Mouse (Mus musculus) cerebellum, adult (tissue): Measurements from ENCODE around the gene Mpped1.

Source experiments
- ATAC-seq: cut with Nextera tagmentation; 2 replicates; pipeline ENCODE4 v1.9.2; 2017; ENCODE audit warnings: mild to moderate bottlenecking, moderate library complexity, mixed read lengths; ENCODE audit not compliant: insufficient number of reproducible peaks, low FRiP score, low TSS enrichment

Gene Mpped1

DNA sequence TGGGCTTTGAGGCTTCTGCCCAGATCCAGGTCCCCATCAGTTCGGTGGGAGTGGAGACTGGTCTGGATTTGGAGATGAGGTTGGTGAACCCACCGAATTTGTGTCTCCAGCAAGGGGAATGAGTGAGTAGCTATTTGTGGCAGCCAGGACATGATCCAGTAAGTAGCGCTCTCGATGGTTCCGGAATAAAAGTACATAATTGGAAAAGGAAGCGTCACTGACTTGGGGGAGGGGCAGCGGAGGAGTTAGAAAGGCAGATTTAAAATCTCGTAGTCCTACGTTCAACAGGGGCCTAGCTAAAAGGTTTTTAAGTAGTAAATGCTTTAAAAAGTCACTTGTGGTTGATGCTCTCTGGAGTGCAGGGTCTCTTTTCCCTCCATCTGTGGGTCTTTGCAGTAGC lies 5.5 kb downstream of the Mpped1 start:
- no peak for ATAC-seq

DNA sequence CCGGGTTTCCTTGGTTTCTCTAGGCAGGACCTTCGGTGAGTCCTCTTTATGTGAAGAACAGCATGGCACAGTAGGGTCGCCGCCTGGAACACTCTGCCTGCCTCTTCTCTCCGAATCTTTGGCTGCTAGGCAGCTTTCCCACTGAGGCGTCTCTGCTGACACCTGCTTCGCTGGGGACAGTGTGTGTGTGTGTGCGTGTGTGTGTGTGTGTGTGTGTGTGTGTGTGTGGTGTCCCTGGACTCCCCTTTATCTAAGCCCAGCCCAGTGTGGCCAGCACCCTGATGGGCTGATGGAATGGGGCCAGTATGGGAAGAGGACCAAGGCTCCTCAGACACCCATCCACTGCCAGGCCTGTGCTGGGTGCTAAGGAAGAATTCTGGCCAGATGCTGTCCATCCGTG lies 9.8 kb downstream of the Mpped1 start:
- no peak for ATAC-seq

DNA sequence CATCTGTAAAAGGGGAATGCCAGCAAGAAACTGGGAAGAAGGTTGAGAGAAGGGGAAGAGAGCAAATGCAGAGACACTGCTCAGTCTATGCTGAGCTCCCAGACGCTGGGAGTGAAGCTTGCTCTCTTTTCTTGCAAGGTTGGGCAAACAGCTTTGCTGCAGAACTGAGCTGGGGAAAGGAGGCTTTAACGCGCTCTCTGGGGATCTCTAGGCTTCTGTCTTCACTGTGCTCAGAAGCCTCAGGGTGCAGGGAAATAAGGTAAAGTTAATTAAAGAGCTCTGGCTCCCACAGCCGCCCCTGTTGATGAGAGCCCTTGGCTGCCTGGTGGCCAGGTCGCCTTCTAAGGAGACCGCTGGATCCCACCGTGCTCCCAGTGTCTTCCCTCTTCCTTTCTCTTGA lies 17.7 kb downstream of the Mpped1 start:
- no peak for ATAC-seq

DNA sequence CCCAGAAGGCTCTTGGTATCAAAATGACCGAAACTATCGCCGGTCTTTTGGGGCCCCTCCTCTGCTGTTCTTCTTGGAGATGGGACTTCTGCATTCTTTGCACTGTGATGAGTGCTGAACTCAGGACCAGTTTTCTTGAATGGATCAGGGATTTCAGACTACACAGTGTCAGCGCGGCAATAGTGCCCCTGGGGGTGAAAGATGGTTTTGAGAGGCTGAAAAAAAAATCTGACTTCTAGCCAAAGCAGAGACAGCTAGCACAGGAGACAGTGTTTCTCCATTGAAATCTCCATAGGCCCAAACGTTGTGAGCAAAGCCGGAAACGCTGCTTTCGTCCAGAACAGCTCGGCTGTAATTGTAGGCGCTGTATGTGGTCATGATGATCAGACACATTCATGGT lies 19.7 kb downstream of the Mpped1 start:
- ATAC-seq = no peak

DNA sequence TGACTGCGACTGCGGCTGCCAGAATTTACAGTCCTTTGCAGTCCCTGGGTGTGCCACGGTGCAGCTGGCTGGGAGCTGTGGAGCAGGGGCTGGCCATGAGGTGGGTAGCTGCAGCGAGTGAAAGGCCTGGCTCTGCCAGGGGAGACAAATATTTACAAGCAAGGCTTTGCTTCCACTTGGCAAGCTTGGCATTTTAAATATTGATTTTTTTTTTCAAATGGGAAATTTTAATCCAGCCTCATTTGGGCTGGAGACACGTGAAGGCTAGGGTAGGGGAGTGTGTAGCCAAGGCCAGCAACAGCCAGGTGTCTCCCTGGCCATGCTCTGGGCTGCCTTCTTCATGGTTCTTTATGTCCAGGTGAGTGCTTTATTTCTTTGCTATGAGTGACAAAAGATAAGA lies 21.7 kb downstream of the Mpped1 start:
- ATAC-seq = no peak

DNA sequence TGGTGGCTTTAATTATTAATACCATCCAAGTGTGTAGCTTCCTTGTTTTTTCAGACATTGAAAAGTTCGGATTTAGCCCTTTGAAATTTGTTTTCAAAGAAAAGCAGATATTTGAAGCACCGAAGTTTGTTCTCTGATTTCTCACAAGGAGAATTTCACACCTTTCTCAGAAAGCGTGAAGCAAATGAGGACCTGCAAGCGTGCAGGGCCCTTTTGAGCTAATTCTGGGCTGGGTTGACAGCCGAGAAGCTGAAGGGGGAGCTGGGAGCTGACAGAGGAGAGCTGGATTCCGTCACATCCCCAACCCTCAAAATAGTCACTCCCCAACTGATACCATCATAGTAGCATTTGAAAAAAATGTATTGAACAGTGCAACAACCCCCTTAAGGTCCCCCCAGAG lies 34.8 kb downstream of the Mpped1 start:
- ATAC-seq = no peak

DNA sequence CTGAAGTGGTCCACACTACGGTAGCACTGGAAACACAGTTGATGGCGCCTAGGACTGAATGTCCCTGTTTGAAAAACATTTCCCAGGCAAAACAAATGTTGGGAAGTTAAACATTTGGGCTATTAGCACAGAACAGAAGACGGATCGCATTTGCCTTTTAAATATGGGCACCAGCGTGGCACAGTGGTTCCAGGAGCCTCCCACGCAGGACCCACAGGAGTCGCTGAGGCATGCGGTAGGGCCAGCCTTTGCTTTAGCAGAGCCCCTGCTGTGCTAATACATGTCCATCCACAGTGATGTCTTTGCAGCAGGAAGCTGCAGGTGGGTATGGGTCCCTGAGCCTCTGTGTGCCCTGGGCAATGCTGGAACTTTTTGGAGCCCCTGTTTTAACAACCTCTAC lies 48.7 kb downstream of the Mpped1 start:
- ATAC-seq = no peak

DNA sequence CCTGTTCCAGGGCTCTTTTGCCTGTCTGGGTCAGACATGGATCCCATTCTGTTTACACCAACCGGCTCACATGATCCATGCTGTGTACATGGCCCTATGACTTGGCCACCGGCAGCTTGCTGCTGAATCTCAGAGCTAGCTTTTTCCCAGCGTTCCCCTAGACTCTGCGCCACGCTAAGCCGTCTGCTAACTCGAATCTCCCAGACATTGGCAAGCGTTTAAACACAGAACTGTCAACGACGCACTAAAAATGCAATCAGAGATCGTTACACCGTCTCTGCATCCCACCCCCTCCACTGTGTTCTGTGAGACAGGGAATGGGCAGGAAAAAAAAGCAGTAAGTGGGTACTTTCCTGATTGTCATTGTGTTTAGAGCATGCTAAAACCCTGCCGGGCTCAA lies 50.0 kb downstream of the Mpped1 start:
- no peak for ATAC-seq

DNA sequence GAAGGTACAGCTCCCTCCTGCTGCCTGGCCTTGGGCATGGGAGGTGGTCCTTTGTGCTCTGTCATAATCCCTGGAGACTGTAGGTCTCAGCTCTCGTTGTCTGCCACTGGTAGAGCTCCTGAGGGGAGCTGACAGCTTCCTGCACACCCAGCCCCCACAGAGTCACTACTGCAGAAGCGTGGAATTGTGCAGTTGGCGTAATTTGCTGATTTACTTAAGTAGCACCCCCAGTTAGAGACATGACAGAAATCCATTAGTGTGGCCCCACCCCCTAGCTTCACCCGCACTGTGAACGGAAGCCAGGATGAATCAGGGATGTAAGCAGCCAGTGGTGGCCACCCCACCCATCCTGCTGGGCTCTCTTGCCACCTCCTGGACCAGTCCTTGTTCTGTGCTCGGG lies 53.0 kb downstream of the Mpped1 start:
- no peak for ATAC-seq

DNA sequence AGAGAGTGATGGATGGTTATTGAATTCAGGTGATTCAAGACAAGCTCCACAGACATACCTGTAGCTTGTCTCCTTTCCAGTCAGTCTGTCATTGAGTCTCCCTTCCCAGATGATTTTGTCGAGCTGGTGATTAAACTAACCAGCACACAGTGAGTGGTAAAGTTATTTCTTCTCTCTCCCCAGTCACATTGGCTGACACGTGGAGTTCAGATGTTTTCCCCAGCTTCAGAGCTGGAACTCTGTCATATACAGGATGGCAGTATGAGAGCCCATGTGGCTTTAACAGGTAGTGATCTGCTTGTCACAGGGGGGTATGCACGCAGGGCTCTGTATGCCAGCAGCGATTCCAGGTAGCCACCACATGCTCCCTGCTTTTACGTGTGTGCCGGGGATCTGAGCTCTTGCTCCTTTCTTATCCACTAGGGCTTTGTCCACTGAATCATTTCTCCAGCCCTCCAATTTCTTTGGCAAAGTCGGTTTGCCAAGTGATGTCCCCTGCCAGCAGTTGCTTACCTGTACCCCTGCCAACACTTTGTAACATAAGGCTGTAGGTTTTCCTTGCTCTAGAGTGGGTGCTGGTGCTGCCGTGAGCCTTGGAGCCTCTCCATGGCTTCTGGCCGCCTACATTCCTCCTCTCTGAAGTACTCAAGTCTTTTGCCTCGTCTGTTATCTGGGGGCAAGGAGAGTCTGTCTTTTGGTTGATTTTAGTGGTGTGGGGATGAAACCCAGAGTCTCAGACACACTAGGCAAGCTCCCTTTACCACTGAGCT lies 61.9 kb downstream of the Mpped1 start:
- no peak for ATAC-seq

DNA sequence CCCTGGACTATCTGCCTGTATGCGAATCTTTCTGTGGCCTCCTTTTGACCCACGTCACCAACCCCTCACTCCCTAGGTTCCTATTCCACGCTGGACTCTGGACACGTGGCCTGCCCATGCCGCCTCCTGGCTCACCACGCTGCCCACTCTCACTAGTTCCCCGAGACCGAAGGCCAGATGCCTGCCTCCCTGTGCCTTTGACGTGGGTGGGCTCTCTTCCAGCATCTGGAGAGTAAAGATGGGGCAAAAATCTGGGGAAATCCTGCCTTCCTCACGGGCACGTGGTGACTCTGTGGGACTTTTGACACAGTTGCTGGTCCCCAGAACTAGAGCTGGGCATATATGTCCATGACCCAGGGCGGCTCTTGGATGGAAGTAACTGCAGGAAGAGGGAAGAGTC lies 63.2 kb downstream of the Mpped1 start:
- ATAC-seq = no peak

DNA sequence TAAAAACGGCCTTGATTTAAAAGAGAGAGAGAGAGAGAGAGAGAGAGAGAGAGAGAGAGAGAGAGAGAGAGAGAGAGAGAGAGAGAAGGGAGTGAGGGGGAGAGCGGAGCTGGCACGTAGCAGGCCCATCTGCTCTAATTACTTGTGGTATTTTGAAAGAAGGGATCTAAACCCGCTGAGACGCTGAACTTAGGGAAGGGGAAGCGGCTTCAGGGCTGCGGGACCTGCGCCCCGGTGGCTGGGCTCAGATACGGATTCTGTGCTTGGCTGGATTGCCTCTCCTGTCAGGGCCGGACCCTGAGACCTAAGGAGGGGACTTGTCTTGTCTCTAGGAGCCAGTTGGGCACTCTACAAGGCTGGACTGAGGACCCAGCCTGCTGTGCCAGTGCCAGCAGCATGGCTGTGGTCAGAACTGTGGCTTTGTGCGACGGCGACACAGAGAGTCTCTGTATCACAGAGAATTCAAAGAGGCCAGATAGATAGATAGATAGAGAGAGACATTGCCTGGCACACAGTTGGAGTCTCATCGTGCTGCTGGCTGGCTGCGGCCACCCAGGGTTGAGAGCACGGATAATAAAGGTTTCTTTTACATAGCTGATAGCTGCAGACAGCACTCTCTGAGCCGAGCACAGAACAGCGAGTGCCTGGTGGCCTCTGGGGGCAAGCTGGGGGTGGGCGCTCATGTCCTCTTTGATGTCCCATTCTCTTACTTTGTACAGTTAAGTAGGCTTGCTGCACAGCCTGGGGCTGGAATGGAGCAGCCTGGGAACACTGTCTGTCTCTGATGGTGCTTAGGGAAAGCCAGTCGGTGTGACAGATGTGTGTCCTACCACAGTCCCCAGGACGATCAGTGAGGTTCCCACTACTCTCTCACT lies 63.9 kb downstream of the Mpped1 start:
- ATAC-seq = no peak

DNA sequence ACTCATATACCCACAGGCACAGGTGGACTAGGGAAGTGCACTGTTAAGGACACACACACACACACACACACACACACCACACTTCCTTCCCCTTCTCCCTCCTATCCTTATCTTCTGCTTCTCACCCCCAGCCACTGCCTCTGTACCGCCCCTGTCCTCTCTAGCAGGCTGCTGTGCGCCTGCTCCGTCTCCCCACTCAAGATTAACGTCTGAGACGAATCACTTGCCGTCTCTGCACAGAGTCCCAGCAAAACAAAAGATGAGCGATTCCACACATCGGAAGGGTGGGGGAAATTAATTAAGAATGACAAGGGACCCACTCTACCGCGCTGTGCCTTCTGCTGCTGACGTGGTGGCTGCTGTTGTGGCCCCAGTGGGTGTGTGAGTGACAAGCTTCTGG lies 66.5 kb downstream of the Mpped1 start:
- ATAC-seq = no peak

DNA sequence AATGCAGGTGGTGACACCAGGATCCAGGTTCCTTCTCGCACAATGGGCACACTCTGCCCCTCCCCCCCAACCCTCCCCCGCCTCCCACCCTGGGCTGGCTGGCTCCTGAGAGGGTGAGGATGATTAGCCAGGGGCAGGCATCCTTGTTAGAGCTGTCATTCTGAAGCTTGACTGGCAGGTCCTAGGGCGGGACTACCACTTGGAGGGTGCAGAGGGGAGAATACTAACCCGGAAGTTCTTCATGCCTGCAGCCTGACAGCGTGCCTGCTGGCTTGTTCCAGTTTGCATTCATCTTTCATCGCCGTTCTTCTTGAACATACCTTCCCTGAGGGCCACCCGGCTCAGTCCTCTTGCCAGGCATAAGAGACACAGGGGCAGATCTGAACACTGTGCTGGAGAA lies 67.3 kb downstream of the Mpped1 start:
- no peak for ATAC-seq

DNA sequence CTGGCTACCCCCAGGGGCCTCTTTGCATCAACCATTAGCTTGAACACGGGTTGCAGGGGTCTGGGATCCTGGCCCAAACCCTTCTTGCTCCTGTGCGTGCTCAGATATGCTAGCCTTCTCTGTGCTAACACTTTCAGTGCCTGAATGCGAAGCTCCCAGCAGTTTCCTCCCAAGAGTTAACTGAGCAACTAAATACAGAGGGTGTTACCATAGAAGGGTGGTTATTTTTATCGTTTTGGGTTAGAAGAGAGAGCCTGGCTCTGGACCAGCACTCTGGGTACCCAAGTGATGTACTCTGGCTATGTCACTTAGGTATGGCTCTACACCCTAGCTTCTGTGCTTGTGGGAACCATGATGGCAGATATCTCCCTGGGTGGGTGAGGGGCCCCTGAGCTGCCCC lies 68.2 kb downstream of the Mpped1 start:
- ATAC-seq = no peak

DNA sequence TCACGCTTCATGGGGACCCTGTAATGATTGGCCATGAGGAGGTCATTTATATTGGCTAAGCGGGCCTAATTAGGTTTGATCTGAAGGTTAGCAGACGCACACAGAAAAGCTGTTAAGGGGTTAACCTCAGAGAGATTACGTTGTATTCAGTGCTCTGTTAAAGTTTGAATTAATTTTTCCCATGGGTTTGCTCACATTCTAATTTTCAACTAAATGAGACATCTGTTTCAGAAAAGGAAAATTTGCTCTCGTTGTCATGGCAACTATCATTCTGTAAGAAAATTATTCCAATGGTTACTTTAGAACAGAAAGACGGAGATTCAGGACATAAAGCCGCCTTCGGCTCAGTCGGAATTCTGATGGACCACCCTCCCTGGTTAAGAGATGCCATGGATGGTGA lies 68.9 kb downstream of the Mpped1 start:
- ATAC-seq = no peak

DNA sequence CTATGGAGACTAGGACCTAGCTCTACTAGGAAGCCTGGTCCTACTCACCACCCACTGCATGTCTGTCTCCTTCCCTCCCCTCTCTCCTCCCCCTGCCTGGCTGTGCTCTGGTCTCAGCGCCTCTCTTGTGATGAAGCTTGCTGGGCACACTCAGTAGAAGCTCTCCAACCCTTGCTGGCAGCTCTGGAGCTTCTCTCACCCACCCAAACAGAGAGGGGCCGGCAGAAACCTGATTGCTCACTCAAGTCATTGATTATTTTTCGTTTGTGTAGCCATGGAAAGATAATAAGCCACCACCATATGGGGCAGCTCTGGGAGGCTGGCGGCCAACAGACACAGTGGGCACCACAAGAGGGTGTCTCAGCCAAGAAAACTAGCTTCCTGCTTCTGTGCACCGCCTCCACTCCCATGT lies 74.1 kb downstream of the Mpped1 start:
- ATAC-seq = no peak

DNA sequence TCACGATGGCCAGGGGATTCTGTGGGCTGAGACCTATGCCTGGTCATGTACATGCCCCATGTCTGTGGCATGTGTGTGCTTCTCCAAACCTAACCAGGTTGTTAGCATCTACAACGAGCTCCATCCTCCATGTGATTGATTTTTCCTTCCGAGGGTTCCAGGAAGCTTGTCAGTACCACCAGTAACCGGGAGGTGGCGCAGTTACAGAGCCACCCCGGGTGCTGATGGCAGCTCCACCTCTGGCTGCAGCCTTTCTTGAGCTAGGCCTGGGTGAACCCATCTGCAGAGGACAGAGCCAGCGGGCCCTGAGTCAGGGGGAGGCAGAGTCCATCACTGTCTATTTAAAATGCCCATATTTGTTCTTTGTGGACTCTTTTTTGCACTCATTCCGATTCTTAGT lies 77.9 kb downstream of the Mpped1 start:
- 0 out of 2 replicates have a peak, but pooled peaks have one; percentile 37 for ATAC-seq

DNA sequence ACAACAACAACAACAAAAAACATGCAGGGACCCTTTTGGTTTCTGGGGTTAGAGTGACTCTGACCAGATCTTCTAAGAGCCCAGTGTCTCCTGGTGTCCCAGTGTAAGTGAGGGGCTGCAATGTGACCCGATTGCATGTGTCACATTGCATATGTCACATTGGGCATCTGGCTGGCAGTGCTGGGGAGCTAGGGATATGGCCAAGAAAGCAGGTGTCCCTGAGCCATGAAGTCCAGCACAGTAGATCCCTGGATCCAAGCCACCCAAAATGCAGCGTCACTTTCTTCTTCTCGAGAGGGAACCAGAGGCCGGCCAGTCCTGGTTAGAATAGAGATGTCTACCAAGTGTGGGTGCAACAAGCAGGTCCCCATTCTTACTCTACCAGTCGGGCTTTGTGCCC lies 86.4 kb downstream of the Mpped1 start:
- no peak for ATAC-seq

DNA sequence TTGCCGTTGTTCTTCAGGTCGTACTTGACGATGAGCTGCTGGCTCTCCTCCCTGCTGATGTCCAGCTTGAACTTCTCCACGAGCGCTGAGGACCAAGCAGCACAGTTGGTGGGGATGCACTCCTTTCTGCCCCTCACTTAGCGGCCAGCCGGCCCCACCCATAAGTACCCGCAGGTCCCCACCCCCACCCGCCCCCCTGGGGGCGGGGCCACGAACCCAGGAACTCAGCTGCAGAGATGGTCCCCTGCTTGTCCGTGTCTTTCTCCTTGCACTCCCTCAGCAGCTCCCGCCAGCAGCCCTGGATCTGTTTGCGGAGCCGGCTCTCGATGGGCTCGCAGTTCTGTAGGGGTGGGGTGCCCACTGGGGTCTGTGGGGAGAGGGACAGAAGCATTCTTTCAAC lies 91.7 kb downstream of the Mpped1 start:
- ATAC-seq = no peak

DNA sequence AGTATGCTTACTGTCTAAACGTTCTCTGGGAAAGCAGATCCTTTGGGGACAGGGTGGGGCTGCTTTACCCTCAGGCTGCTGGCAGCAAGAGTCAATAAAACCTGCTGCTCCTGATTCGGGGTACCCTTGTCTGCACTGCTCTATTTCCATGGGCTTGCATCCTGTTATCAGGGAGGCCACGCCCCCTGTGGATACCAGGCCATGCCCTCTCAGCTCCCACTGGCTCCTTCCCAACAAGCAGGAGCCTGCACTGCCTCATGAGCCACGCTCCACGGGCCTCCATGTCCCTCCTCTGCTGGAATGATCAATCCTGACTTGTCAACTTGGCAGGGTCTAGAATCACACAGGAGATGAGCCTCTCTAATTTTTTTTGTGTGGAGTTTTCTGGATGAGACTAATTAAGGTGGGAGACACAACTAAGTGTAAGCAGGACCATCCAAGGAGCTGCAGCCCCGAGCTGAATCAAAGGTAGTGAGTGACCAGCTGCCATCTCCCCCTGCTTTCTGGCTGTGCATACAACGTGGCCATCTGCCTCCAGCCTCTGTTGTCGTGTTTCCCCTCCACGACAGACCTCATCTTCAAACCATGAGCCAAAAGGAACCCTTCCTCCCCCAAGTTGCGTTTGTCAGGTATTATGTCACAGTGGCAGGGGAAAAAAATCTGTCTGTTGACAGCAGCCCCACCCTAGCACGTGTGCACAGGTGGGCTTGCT lies 98.0 kb downstream of the Mpped1 start:
- ATAC-seq = no peak
